22 mouse cellular contexts compared by ENCODE assay signal in the genomic region with DNA sequence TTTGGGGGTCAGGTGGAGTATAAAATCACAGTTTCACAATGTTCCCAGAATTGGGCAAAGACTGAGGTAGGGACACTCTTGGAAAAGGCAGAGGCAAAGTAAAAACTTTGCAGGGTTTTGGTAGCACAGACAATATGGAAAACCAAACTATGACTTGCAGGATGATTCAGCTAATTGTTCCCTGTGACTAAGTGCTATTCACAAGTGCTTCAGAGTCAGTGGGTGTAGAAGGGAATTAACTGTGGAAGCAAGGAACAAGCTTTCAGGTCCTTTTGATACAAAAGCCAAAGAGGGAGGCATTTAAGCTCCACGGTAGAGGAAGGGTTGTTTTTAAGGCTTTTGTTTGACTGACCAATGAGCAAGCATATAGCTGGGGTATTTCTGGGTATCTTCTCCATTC.
DNase-seq lines count a peak whose midpoint lies in the region; ATAC-seq and TF ChIP-seq lines count a peak whose summit lies in the region.
"Had no signal": no experiment of that assay in that cellular context is flagged by ENCODE, and none has a peak within 500 bp of the region (broad histone marks: within the 10 kb centered on the region; RNA-seq: fewer than 3 reads in every experiment).

No protein-coding gene starts in this region.

- peak; percentile 16 for DNase-seq in heart, adult 11 months
- no peak for DNase-seq in heart, postnatal 25 days (ENCODE audit: low spot score)
- DNase-seq in 3T3-L1 (ENCODE audit: low read depth, low spot score) (peak; percentile 45), Patski (ENCODE audit: low read depth, low spot score) (peak; percentile 31)
- no peak for DNase-seq in adrenal gland, postnatal 25 days
- no peak for DNase-seq in natural killer cell, adult 2 months (ENCODE audit: low spot score in 2 of 2)
- DNase-seq in yolk sac, embryonic 10.5 days (ENCODE audit: low spot score), result no peak
- DNase-seq: adrenal gland, adult 8-10 months; B cell, adult 2 months; cerebellum, adult 18-20 months; cerebellum, adult 9-11 months; cerebellum, postnatal 36 days; gastrocnemius, postnatal 14 days; heart, postnatal 36 days had no signal

- in situ Hi-C loops in Patski (cut with MboI; ENCODE audit: low pct_unique_long_range_greater_than_20kb), result no loop called here

- no peaks in the 10 kb centered on the region for H3K79me2 ChIP-seq in myocyte (ENCODE audit: control insufficient read depth, insufficient read depth)

- peak; percentile 88 for ATAC-seq in Patski
- ATAC-seq: forebrain, embryonic 14.5 days; intestine, embryonic 16.5 days had no signal

- no peaks in the 10 kb centered on the region for H3K36me3 ChIP-seq in myocyte (ENCODE audit: control insufficient read depth, insufficient read depth)
- H3K36me3 ChIP-seq: embryonic facial prominence, embryonic 10.5 days; forebrain, embryonic 10.5 days; heart, embryonic 12.5 days; hindbrain, embryonic 15.5 days had no signal

- TF ChIP-seq POLR2A in myocyte (IDR thresholded peaks at IDR 0.05; ENCODE audit: insufficient read length, low read depth), result no peak

- H3ac ChIP-seq in myocyte (ENCODE audit: control insufficient read depth, insufficient read length), result no peak overlapping the region

- no peak for TF ChIP-seq CTCF in Patski (IDR thresholded peaks at IDR 0.05)

- intact Hi-C loops in heart, postnatal 25 days (cut with DNase I), result no loop called here

- CTCF ChIA-PET in Patski (lab: Charles Lee), result interaction anchor here (1.6 kb wide), 1 partner anchor 11 kb away, joined by 5 read pairs; no protein-coding TSS in a partner anchor

- POLR2A ChIA-PET in Patski (lab: Charles Lee), result no interaction called here

- H3K4me3 ChIP-seq in myocyte, result no peak overlapping the region
- H3K4me3 ChIP-seq: embryonic facial prominence, embryonic 10.5 days; erythroblast, embryonic 14.5 days; forebrain, embryonic 10.5 days; heart, embryonic 12.5 days; hindbrain, embryonic 15.5 days had no signal

- peak overlapping the region; percentile 3 for H3K4me2 ChIP-seq in myocyte (ENCODE audit: low read depth)
- H3K4me2 ChIP-seq: heart, embryonic 12.5 days; hindbrain, embryonic 15.5 days had no signal

- H3K27me3 ChIP-seq in Patski, result no peaks in the 10 kb centered on the region
- H3K27me3 ChIP-seq in myocyte (ENCODE audit: control insufficient read depth, insufficient read depth, insufficient read length), result no peaks in the 10 kb centered on the region
- H3K27me3 ChIP-seq: heart, embryonic 12.5 days; hindbrain, embryonic 15.5 days had no signal

TF ChIP-seq in myocyte, 11 proteins besides CTCF, POLR2A, EP300 and RAD21:
- TF ChIP-seq CEBPB (IDR thresholded peaks at IDR 0.05; ENCODE audit: insufficient read depth, poor library complexity, severe bottlenecking), result no peak
- no peak for TF ChIP-seq MYOD1 (IDR thresholded peaks at IDR 0.05; ENCODE audit: control insufficient read depth in 1 of 3, insufficient read length in 2 of 3, low read depth in 2 of 3)
- TF ChIP-seq TCF3 (IDR thresholded peaks at IDR 0.05; ENCODE audit: insufficient read length, low read depth), result no peak
- no peak for TF ChIP-seq POLR2AphosphoS2 (IDR thresholded peaks at IDR 0.05; ENCODE audit: insufficient read length, low read depth)
- TF ChIP-seq MAX (IDR thresholded peaks at IDR 0.05; ENCODE audit: low read depth), result no peak
- no peak for TF ChIP-seq REST (IDR thresholded peaks at IDR 0.05; ENCODE audit: insufficient read depth, insufficient read length)
- TF ChIP-seq SRF (IDR thresholded peaks at IDR 0.05; ENCODE audit: control insufficient read depth, insufficient read length, low read depth), result no peak
- TF ChIP-seq E2F4 (IDR thresholded peaks at IDR 0.05; ENCODE audit: insufficient read depth), result no peak
- TF ChIP-seq TCF12 (IDR thresholded peaks at IDR 0.05; ENCODE audit: insufficient read depth, poor library complexity, severe bottlenecking), result no peak
- TF ChIP-seq MYOG (IDR thresholded peaks at IDR 0.05; ENCODE audit: control insufficient read depth in 1 of 3, insufficient read depth in 1 of 3, insufficient read length in 2 of 3, low read depth in 2 of 3), result no peak
- no peak for TF ChIP-seq USF1 (IDR thresholded peaks at IDR 0.05; ENCODE audit: low read depth)

Comparison
In these comparisons a context has a peak if more than half of its experiments do, and no peak if none do; other contexts are left out.
1. DNase-seq: peak in heart, adult 11 months (single experiment), 3T3-L1 (single experiment) and Patski (single experiment); none in heart, postnatal 25 days (single experiment), adrenal gland, postnatal 25 days (single experiment), natural killer cell, adult 2 months (0 of 2) and yolk sac, embryonic 10.5 days (single experiment).